Mouse (Mus musculus): Measurements from ENCODE around the gene Csgalnact2. TPM values are rescaled to one million over a fixed set of nuclear protein-coding genes. Genes with fewer than 3 reads are reported as not detected.

Csgalnact2 gene
- polyA plus RNA-seq, 1 experiment from 2014 or later = 12.8 TPM

DNA sequence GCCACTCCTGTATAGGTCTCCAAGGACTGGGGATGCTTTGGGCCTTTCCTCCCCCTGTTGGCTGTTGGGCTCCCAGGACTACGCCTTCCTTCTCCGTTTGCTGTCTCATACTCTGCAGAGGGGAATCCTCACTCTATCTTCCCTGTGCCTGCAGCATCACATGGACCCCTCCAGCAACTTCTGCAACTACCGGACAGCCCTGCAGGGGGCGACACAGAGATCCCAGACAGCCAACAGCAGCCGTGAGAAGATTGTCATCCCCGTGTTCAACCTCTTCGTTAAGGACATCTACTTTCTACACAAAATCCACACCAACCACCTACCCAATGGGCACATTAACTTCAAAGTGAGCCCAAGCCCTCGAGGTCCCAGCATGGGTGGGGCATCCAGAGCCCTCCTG, 51.0 kb downstream of the Csgalnact2 start:
- WGBS = 51% methylated on average over 8 of the region's 8 CpGs
- no peak overlapping the region for H3K4me3 ChIP-seq (replicated peaks)
- no peak for ATAC-seq (ENCODE audit: insufficient number of reproducible peaks, insufficient read depth, low FRiP score, low TSS enrichment, low read depth)
- H3K36me3 ChIP-seq = no peaks in the 10 kb centered on the region
- H3K4me2 ChIP-seq = no peak overlapping the region
- no peaks in the 10 kb centered on the region; the same call in 1 of the 2 replicates for H3K27me3 ChIP-seq
- no peak overlapping the region for H3K27ac ChIP-seq
- H3K4me1 ChIP-seq (replicated peaks) = no peaks in the 10 kb centered on the region
- no peak overlapping the region for H3K9ac ChIP-seq (replicated peaks)
- no peaks in the 10 kb centered on the region for H3K9me3 ChIP-seq

DNA sequence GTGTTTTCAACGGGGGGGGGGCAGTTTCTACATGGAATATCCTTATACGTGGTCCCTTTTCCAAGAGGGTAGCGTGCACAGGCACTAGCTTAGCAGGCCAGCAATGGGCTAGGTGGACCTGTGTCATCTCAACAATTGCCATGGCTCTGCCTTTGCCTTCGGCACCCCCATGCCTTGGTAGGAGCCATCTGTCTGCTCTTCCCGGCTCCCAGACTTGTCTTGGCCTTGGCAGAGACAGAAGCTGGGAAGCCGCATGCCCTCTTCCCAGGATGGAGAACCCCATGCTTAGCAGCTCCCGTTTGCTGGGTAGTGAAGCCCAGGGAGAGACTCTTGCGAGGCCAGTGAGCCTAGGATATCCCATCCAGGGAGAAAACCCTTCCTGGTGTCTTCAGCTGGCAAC, 54.3 kb downstream of the Csgalnact2 start:
- no peak for ATAC-seq (ENCODE audit: insufficient number of reproducible peaks, insufficient read depth, low FRiP score, low TSS enrichment, low read depth)
- Histone ChIP-seq H3K36me3 (no peaks in the 10 kb centered on the region), H3K27me3 (peaks cover 6% of the 10 kb centered on the region; the same call in 1 of the 2 replicates), H3K9me3 (no peaks in the 10 kb centered on the region), H3K9ac (replicated peaks) (no peak overlapping the region), H3K4me2 (no peak overlapping the region), H3K27ac (no peak overlapping the region), H3K4me3 (replicated peaks) (no peak overlapping the region), H3K4me1 (replicated peaks) (no peaks in the 10 kb centered on the region)
- 83% methylated on average over 8 of the region's 8 CpGs for WGBS

DNA sequence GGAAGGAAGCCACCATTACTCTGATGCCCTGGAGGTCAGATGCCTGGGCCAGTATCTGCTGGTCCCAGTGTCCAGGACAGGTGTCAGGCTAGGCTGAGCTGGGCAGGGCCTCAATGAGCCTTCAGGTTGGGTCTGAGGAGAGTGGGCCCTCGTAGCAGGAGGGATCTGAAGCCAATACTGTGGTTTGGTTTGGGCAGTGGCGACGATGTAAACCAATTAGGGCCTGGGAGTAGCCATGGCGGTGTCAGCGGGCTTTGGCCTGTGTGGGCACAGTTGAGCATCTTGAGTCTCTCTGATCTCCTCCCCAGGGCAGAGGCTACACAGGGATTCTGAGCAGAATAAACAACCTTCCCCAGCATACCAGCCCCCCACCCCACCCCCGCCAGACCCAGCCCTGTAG, 55.3 kb downstream of the Csgalnact2 start:
- Histone ChIP-seq H3K9ac (replicated peaks) (no peak overlapping the region), H3K9me3 (no peaks in the 10 kb centered on the region), H3K4me2 (no peak overlapping the region), H3K27me3 (peaks cover 7% of the 10 kb centered on the region; the same call in 1 of the 2 replicates), H3K27ac (no peak overlapping the region), H3K4me3 (replicated peaks) (no peak overlapping the region), H3K36me3 (no peaks in the 10 kb centered on the region), H3K4me1 (replicated peaks) (no peaks in the 10 kb centered on the region)
- 79% methylated on average over 6 of the region's 6 CpGs for WGBS
- ATAC-seq (ENCODE audit: insufficient number of reproducible peaks, insufficient read depth, low FRiP score, low TSS enrichment, low read depth) = no peak

DNA sequence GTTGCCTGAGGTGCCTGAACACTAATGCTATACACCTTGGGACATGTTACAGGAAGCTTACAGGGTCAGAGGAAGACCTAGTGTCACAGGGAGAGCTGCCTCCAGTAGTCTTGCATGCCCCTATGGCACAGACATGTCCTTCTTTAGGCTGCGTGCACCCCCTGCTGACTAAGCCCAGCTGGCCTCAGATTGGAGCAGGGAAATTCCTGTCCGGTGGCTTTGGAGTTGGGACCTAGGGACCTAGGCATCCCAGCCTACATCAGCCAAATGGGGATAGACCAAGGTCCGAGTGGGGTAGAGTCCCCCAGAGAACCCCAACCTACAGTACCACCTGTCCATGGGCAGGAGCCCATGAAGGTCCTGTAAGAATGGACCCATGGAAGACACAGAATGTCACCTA, 56.6 kb downstream of the Csgalnact2 start:
- 82% methylated on average over 3 of the region's 3 CpGs for WGBS
- H3K4me3 ChIP-seq (replicated peaks) = no peak overlapping the region
- peaks cover 7% of the 10 kb centered on the region; the same call in 1 of the 2 replicates for H3K27me3 ChIP-seq

DNA sequence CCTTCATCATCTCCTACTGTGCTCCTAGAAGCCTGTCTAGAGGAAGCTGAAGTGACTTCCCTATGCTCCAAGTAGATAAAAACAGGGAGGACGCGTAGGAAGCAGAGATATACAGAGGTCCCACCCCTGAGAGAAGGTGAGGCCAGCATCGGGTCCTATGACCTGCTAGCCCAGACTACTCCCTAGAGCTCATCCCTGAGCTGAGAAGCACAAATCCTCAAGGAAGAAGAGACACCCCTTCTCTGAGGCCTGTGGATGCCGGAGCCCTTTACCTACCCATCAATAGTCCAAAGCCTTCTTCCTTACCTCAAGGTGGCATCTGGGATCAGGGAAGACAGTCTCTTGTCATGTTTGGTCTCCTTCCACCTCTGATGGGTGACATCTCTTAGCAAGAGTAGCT, 58.2 kb downstream of the Csgalnact2 start:
- Histone ChIP-seq H3K27me3 (peaks cover 7% of the 10 kb centered on the region; the same call in 1 of the 2 replicates), H3K4me2 (no peak overlapping the region), H3K36me3 (no peaks in the 10 kb centered on the region), H3K9me3 (no peaks in the 10 kb centered on the region), H3K9ac (replicated peaks) (no peak overlapping the region), H3K27ac (no peak overlapping the region), H3K4me3 (replicated peaks) (no peak overlapping the region), H3K4me1 (replicated peaks) (no peaks in the 10 kb centered on the region)
- no peak for ATAC-seq (ENCODE audit: insufficient number of reproducible peaks, insufficient read depth, low FRiP score, low TSS enrichment, low read depth)
- 87% methylated on average over 4 of the region's 4 CpGs for WGBS

More for the DNA sequence above, 56.6 kb downstream of the Csgalnact2 start:
- Histone ChIP-seq H3K36me3 (no peaks in the 10 kb centered on the region), H3K4me1 (replicated peaks) (no peaks in the 10 kb centered on the region), H3K4me2 (no peak overlapping the region), H3K9ac (replicated peaks) (no peak overlapping the region), H3K9me3 (no peaks in the 10 kb centered on the region), H3K27ac (no peak overlapping the region)
- ATAC-seq (ENCODE audit: insufficient number of reproducible peaks, insufficient read depth, low FRiP score, low TSS enrichment, low read depth) = no peak

DNA sequence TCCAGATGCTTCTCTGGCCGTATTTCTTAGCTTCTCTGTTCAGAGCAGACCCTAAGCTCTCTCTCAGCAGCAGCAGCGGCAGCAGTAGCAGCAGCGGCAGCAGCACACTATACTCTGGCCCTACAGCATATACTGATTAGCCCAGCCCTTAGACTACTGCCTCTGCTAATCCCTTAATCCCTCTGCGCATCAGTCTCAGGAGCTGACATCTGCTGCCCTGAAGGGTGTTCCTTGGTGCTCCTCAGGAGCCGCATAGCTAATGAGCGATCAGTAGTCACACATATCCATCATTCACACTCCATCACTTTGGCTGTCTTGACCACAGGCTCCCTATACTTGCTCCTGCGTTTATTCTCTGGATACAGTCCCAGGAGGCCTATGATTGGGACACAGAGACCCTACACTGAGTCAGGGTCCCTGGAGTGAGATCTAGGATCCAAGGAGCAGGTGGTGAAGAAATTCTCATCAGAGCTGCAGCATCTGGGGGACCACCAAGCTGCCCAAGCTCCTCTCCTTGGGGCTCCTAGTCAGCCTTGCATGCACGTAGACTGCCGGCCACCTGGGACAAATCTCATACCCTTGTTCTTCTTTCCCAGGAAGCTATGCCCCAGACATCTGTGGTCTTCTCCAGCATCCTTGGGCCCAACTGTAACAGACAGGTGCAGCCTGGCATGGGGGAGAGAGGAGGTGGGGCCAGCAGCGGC, 59.0 kb downstream of the Csgalnact2 start:
- ATAC-seq (ENCODE audit: insufficient number of reproducible peaks, insufficient read depth, low FRiP score, low TSS enrichment, low read depth) = no peak
- no peaks in the 10 kb centered on the region for H3K4me1 ChIP-seq (replicated peaks)
- no peaks in the 10 kb centered on the region for H3K36me3 ChIP-seq
- no peak overlapping the region for H3K4me3 ChIP-seq (replicated peaks)
- H3K27me3 ChIP-seq = peaks cover 7% of the 10 kb centered on the region; the same call in 1 of the 2 replicates
- no peak overlapping the region for H3K9ac ChIP-seq (replicated peaks)
- 56% methylated on average over 10 of the region's 10 CpGs for WGBS
- H3K9me3 ChIP-seq = no peaks in the 10 kb centered on the region
- H3K4me2 ChIP-seq = no peak overlapping the region
- no peak overlapping the region for H3K27ac ChIP-seq

DNA sequence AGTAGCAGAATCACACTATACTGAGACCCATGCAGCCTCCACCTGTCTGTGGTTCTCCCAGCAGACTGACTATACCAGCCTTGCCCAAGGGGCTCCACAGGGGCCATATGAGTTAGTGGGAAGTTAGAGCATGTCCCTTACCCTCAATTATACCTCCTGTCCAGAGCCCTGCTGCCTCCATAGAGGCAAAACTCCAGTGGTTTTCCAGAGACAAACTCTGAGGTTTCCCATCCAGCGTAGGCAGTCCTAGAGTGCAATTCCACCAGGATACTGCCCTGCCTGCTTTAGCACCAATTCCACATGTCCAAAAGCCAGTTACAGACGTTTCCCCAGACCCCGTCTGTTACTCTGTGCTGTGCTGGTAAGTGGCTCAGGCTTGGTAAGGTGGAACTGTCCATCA, 59.6 kb downstream of the Csgalnact2 start:
- no peak overlapping the region for H3K27ac ChIP-seq
- H3K9me3 ChIP-seq = no peaks in the 10 kb centered on the region
- no peak for ATAC-seq (ENCODE audit: insufficient number of reproducible peaks, insufficient read depth, low FRiP score, low TSS enrichment, low read depth)
- peaks cover 10% of the 10 kb centered on the region for H3K27me3 ChIP-seq
- no peaks in the 10 kb centered on the region for H3K36me3 ChIP-seq
- H3K4me1 ChIP-seq (replicated peaks) = no peaks in the 10 kb centered on the region
- 48% methylated on average over 3 of the region's 3 CpGs for WGBS
- H3K4me3 ChIP-seq (replicated peaks) = no peak overlapping the region
- H3K9ac ChIP-seq (replicated peaks) = no peak overlapping the region
- no peak overlapping the region for H3K4me2 ChIP-seq

DNA sequence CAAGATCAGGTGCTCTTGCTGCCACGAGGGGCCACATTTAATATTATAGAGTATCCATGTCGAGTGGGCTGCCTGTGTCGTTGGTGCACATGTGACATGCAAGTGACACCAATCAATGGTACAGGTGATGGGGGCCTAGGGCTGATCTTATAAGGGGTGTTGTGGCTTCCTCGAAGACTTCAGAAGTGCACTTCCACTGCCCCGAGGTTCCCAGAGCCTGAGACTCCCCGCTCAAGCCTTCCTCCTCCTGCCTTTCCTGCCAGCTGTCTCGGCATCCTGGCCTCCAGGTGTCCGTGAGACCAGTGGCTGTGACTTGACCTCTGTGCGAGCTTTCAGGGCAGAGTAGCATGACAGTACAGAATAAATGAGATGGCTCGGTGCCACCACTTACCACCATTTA, 60.2 kb downstream of the Csgalnact2 start:
- H3K4me3 ChIP-seq (replicated peaks) = no peak overlapping the region
- no peaks in the 10 kb centered on the region for H3K9me3 ChIP-seq
- H3K27me3 ChIP-seq = peaks cover 10% of the 10 kb centered on the region
- ATAC-seq (ENCODE audit: insufficient number of reproducible peaks, insufficient read depth, low FRiP score, low TSS enrichment, low read depth) = no peak
- no peaks in the 10 kb centered on the region for H3K36me3 ChIP-seq
- H3K9ac ChIP-seq (replicated peaks) = no peak overlapping the region
- 59% methylated on average over 10 of the region's 10 CpGs for WGBS
- H3K4me1 ChIP-seq (replicated peaks) = 0 out of 2 replicates have a peak, but pooled peaks cover 3% of the 10 kb centered on the region
- H3K4me2 ChIP-seq = no peak overlapping the region
- H3K27ac ChIP-seq = no peak overlapping the region

DNA sequence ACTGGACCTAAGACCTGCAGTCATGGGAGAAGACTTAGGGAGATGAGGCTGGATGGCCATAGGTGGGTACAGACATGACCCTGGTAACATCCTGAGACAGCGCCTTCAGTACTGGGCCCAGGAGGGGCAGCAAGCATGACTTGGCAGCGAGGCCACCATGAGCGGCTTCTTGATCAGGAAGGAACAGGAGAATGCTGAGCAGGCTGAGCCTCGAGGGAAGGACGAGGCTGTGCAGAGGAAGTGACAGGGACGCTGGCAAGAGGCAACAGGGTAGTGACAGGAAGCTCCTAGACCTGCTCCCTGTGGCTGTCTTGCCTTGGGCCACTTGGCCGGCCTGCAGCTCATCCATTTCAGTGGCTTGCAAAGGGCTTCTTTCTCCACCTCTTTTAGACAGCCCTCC, 61.5 kb downstream of the Csgalnact2 start:
- H3K36me3 ChIP-seq = no peaks in the 10 kb centered on the region
- no peak overlapping the region for H3K4me2 ChIP-seq
- no peak overlapping the region for H3K4me3 ChIP-seq (replicated peaks)
- no peaks in the 10 kb centered on the region for H3K9me3 ChIP-seq
- WGBS = 84% methylated on average over 7 of the region's 7 CpGs
- H3K4me1 ChIP-seq (replicated peaks) = 0 out of 2 replicates have a peak, but pooled peaks cover 3% of the 10 kb centered on the region
- H3K27ac ChIP-seq = no peak overlapping the region
- H3K9ac ChIP-seq (replicated peaks) = no peak overlapping the region
- peaks cover 10% of the 10 kb centered on the region for H3K27me3 ChIP-seq
- no peak for ATAC-seq (ENCODE audit: insufficient number of reproducible peaks, insufficient read depth, low FRiP score, low TSS enrichment, low read depth)

DNA sequence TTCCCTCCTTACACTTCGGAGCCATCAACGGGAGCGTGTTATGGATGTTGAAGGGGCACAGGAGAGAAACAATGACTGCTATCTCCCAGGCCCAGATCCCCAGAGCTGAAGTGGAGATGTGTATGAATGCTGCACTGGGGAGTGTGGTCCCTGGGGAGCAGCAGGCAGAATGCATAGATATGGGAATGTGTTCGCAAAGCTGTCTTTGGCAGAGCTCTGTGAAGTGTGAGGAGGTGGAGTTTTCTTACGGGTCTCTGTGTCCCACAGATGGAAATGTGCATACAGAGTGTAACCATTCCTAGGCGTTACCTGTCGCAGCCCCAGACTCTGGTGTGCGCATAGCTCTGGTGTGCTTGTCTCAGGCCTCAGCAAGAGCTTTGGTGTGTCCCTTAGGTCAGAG, 62.2 kb downstream of the Csgalnact2 start:
- Histone ChIP-seq H3K9ac (replicated peaks) (no peak overlapping the region), H3K36me3 (no peaks in the 10 kb centered on the region), H3K27ac (no peak overlapping the region), H3K9me3 (no peaks in the 10 kb centered on the region), H3K4me2 (no peak overlapping the region), H3K27me3 (peaks cover 10% of the 10 kb centered on the region), H3K4me1 (replicated peaks) (0 out of 2 replicates have a peak, but pooled peaks cover 3% of the 10 kb centered on the region), H3K4me3 (replicated peaks) (no peak overlapping the region)
- no peak for ATAC-seq (ENCODE audit: insufficient number of reproducible peaks, insufficient read depth, low FRiP score, low TSS enrichment, low read depth)
- WGBS = 89% methylated on average over 8 of the region's 8 CpGs

DNA sequence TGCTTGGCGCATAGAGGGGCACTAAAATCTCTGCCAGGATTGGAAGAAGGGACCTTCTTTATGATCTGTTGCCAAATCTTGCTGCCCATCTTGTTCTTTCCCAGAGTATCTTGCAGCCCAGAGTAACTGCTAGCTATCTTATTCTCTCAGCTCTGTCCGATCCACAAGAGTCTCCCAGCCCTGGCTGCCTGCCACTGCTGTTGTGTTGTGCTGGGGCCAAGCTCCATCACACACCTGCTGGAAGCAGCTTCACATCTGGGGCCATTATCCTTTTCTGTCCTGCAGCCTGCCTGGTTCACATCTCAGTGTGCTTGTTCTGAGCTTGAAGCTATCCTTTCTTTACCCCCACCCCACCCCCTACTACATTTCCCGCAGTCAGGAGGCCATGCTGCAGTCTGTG, 62.7 kb downstream of the Csgalnact2 start:
- 75% methylated on average over 3 of the region's 3 CpGs for WGBS
- H3K4me1 ChIP-seq (replicated peaks) = 0 out of 2 replicates have a peak, but pooled peaks cover 3% of the 10 kb centered on the region
- H3K4me2 ChIP-seq = no peak overlapping the region
- H3K9ac ChIP-seq (replicated peaks) = no peak overlapping the region
- H3K9me3 ChIP-seq = no peaks in the 10 kb centered on the region
- no peak overlapping the region for H3K4me3 ChIP-seq (replicated peaks)
- H3K27me3 ChIP-seq = peaks cover 10% of the 10 kb centered on the region
- no peaks in the 10 kb centered on the region for H3K36me3 ChIP-seq
- no peak overlapping the region for H3K27ac ChIP-seq
- no peak for ATAC-seq (ENCODE audit: insufficient number of reproducible peaks, insufficient read depth, low FRiP score, low TSS enrichment, low read depth)

DNA sequence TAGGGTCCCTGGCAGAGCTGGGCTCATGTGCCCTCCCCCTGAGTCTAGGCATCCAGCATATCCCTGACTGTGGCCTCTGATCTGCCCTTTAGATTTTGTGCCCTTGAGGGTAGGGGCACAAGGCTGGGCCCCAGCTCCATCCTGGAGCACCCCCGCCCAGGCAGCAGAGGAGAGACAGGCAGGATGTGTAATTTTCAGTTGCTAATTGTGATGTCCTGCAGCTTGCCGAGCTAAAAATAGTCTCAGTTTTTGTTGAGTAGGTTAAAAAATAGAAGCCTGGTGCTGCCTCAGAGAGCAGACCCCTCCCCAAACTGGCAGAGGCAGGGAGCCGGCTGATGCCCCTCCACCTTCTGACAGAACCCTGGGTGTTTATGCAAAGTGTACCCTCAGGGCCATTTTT, 64.8 kb downstream of the Csgalnact2 start:
- 61% methylated on average over 3 of the region's 3 CpGs for WGBS
- H3K27me3 ChIP-seq = peaks cover 3% of the 10 kb centered on the region; the same call in 1 of the 2 replicates
- H3K4me3 ChIP-seq (replicated peaks) = no peak overlapping the region
- no peak overlapping the region for H3K4me2 ChIP-seq
- no peak for ATAC-seq (ENCODE audit: insufficient number of reproducible peaks, insufficient read depth, low FRiP score, low TSS enrichment, low read depth)
- H3K36me3 ChIP-seq = no peaks in the 10 kb centered on the region
- H3K4me1 ChIP-seq (replicated peaks) = 0 out of 2 replicates have a peak, but pooled peaks cover 3% of the 10 kb centered on the region
- H3K9me3 ChIP-seq = no peaks in the 10 kb centered on the region
- no peak overlapping the region for H3K27ac ChIP-seq
- H3K9ac ChIP-seq (replicated peaks) = no peak overlapping the region
